10 mouse cellular contexts compared by ENCODE assay signal in the genomic region with DNA sequence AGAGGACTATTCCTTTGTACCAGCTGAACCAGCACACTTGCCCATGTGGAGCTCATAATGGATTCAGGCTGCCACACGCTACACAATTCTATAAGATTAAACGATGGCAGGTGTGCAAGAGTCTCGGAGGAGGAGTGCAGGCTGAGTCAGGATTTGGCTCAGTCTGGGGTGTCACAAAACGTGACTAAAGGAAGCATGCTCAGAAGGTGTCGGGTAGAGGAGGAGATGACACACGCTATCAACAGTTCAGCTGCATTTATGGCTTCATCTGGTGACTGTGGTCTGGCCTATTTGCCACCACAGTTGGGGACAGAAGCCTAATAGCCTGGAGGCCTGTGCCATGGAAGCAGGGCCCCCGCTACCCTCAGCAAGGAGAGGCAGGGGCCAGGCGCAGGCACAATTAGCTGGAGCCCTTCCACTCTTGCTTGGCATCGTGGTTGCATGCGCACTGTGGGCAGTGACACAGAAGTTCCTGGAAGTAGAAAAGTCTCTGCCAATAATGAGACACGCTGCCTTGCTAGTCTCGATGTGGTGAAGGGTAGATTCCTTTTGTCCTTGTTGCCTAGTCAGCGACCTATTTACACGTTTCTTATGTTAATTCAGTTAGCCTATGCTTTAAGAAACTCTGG. TPM values are rescaled to one million over a fixed set of nuclear protein-coding genes. Genes with fewer than 3 reads are reported as not detected.
A peak's percentile ranks its signal among the peaks of the same experiment; 100 is the strongest.
DNase-seq lines count a peak whose midpoint lies in the region; ATAC-seq and TF ChIP-seq lines count a peak whose summit lies in the region.
"Had no signal": no experiment of that assay in that cellular context is flagged by ENCODE, and none has a peak within 500 bp of the region (broad histone marks: within the 10 kb centered on the region; RNA-seq: fewer than 3 reads in every experiment).

No protein-coding gene starts in this region.

- H3K9me3 ChIP-seq in forebrain, embryonic 10.5 days, result no peaks in the 10 kb centered on the region
- H3K9me3 ChIP-seq in forebrain, embryonic 11.5 days (ENCODE audit: control insufficient read depth, low read length), result no peaks in the 10 kb centered on the region
- H3K9me3 ChIP-seq in neural tube, embryonic 15.5 days (replicated peaks), result no peaks in the 10 kb centered on the region
- H3K9me3 ChIP-seq in hindbrain, embryonic 14.5 days (ENCODE audit: control insufficient read depth, low read length), result no peaks in the 10 kb centered on the region
- H3K9me3 ChIP-seq in lung, postnatal 0 days (ENCODE audit: low read length), result no peaks in the 10 kb centered on the region

- DNase-seq in forebrain, embryonic 10.5 days (ENCODE audit: extremely low spot score, low spot score), result no peak
- no peak for DNase-seq in forebrain, embryonic 11.5 days (ENCODE audit: low spot score)
- no peak for DNase-seq in neural tube, embryonic 10.5 days (ENCODE audit: extremely low spot score, low spot score)
- no peak for DNase-seq in hindbrain, embryonic 14.5 days (ENCODE audit: low spot score)
- peak; percentile 43 to 60 for DNase-seq in natural killer cell, adult 2 months (ENCODE audit: low spot score in 2 of 2)
- DNase-seq in spleen, postnatal 36 days (ENCODE audit: low spot score in 2 of 2), result no peak
- DNase-seq in lung, postnatal 0 days (ENCODE audit: low spot score), result no peak

- no peak for TF ChIP-seq EP300 in lung, postnatal 0 days (IDR thresholded peaks at IDR 0.05)

- no peak overlapping the region for H3K4me3 ChIP-seq in forebrain, embryonic 10.5 days
- H3K4me3 ChIP-seq in forebrain, embryonic 11.5 days (ENCODE audit: low read depth, low read length), result no peak overlapping the region
- no peak overlapping the region for H3K4me3 ChIP-seq in neural tube, embryonic 15.5 days (replicated peaks)
- H3K4me3 ChIP-seq in hindbrain, embryonic 14.5 days (replicated peaks; ENCODE audit: low read length), result no peak overlapping the region
- no peak overlapping the region for H3K4me3 ChIP-seq in lung, postnatal 0 days (ENCODE audit: low read depth, low read length)
- H3K4me3 ChIP-seq: layer of hippocampus, adult 2 months had no signal

- no peak overlapping the region for H3K9ac ChIP-seq in forebrain, embryonic 11.5 days (ENCODE audit: low read length)
- H3K9ac ChIP-seq in neural tube, embryonic 15.5 days (replicated peaks), result no peak overlapping the region
- H3K9ac ChIP-seq in hindbrain, embryonic 14.5 days, result no peak overlapping the region
- H3K9ac ChIP-seq in lung, postnatal 0 days (replicated peaks; ENCODE audit: low read depth), result no peak overlapping the region

- H3K36me3 ChIP-seq in forebrain, embryonic 10.5 days (replicated peaks), result no peaks in the 10 kb centered on the region
- H3K36me3 ChIP-seq in forebrain, embryonic 11.5 days (ENCODE audit: control insufficient read depth, insufficient read depth, low read length), result no peaks in the 10 kb centered on the region
- no peaks in the 10 kb centered on the region for H3K36me3 ChIP-seq in neural tube, embryonic 15.5 days
- H3K36me3 ChIP-seq in hindbrain, embryonic 14.5 days (replicated peaks; ENCODE audit: control insufficient read depth, insufficient read depth), result no peaks in the 10 kb centered on the region
- H3K36me3 ChIP-seq in lung, postnatal 0 days (ENCODE audit: insufficient read depth, low read length), result no peaks in the 10 kb centered on the region

- no peak overlapping the region for H3K4me2 ChIP-seq in forebrain, embryonic 11.5 days (ENCODE audit: low read depth, low read length, severe bottlenecking)
- no peak overlapping the region for H3K4me2 ChIP-seq in neural tube, embryonic 15.5 days
- no peak overlapping the region for H3K4me2 ChIP-seq in hindbrain, embryonic 14.5 days (replicated peaks)
- no peak overlapping the region for H3K4me2 ChIP-seq in lung, postnatal 0 days (replicated peaks; ENCODE audit: low read depth, low read length)

- ATAC-seq in forebrain, embryonic 11.5 days (replicated peaks; ENCODE audit: low FRiP score), result no peak
- ATAC-seq in neural tube, embryonic 15.5 days (ENCODE audit: low FRiP score), result no peak; the same call in 1 of the 2 replicates
- ATAC-seq in hindbrain, embryonic 14.5 days (ENCODE audit: low FRiP score), result 0 out of 2 replicates have a peak, but pooled peaks have one; percentile 24
- ATAC-seq in lung, postnatal 0 days, result no peak

- H3K27ac ChIP-seq in forebrain, embryonic 10.5 days, result peak overlapping the region; percentile 62
- H3K27ac ChIP-seq in forebrain, embryonic 11.5 days (ENCODE audit: low read depth, low read length), result no peak overlapping the region
- peak overlapping the region; percentile 51 for H3K27ac ChIP-seq in neural tube, embryonic 15.5 days (replicated peaks)
- no peak overlapping the region for H3K27ac ChIP-seq in hindbrain, embryonic 14.5 days
- no peak overlapping the region for H3K27ac ChIP-seq in lung, postnatal 0 days (ENCODE audit: low read length)
- H3K27ac ChIP-seq: layer of hippocampus, adult 2 months had no signal

- peaks cover 16% of the 10 kb centered on the region for H3K4me1 ChIP-seq in forebrain, embryonic 10.5 days
- no peaks in the 10 kb centered on the region for H3K4me1 ChIP-seq in forebrain, embryonic 11.5 days (replicated peaks; ENCODE audit: control insufficient read depth, insufficient read depth, low read length)
- peaks cover 18% of the 10 kb centered on the region for H3K4me1 ChIP-seq in neural tube, embryonic 15.5 days
- peaks cover 16% of the 10 kb centered on the region for H3K4me1 ChIP-seq in hindbrain, embryonic 14.5 days (replicated peaks; ENCODE audit: control insufficient read depth, insufficient read depth, low read length)
- no peaks in the 10 kb centered on the region for H3K4me1 ChIP-seq in lung, postnatal 0 days (ENCODE audit: insufficient read depth, low read depth, low read length)

- no peaks in the 10 kb centered on the region for H3K27me3 ChIP-seq in forebrain, embryonic 10.5 days (ENCODE audit: poor library complexity, severe bottlenecking)
- H3K27me3 ChIP-seq in forebrain, embryonic 11.5 days (ENCODE audit: control insufficient read depth, insufficient read depth, low read length), result no peaks in the 10 kb centered on the region
- no peaks in the 10 kb centered on the region for H3K27me3 ChIP-seq in neural tube, embryonic 15.5 days (replicated peaks)
- no peaks in the 10 kb centered on the region for H3K27me3 ChIP-seq in hindbrain, embryonic 14.5 days (ENCODE audit: control insufficient read depth, insufficient read depth, low read length)
- H3K27me3 ChIP-seq in lung, postnatal 0 days (replicated peaks; ENCODE audit: insufficient read depth, low read length), result no peaks in the 10 kb centered on the region
- H3K27me3 ChIP-seq: CH12.LX had no signal

- TF ChIP-seq CTCF in lung, postnatal 0 days (IDR thresholded peaks at IDR 0.05), result no peak

- 74% methylated on average over 14 of the region's 14 CpGs for WGBS in forebrain, embryonic 10.5 days
- 70% methylated on average over 14 of the region's 14 CpGs for WGBS in forebrain, embryonic 11.5 days
- 51% methylated on average over 14 of the region's 14 CpGs for WGBS in neural tube, embryonic 15.5 days
- WGBS in hindbrain, embryonic 14.5 days, result 52% methylated on average over 14 of the region's 14 CpGs
- WGBS in lung, postnatal 0 days, result 73% methylated on average over 14 of the region's 14 CpGs

RNA-seq across cellular contexts. Expression of gene Traf1, which starts 20.6 kb away (rescaled TPM):
- polyA plus RNA-seq in forebrain, embryonic 10.5 days (2016; fragmentation: Nextera tagmentation; extraction: Ambion mirVana), result 0.07 and 0.31 TPM in 2 replicates
- 0.33 and 0.37 TPM in 2 replicates for polyA plus RNA-seq in forebrain, embryonic 11.5 days (2014; fragmentation: Nextera tagmentation; extraction: Ambion mirVana)
- 3.9 and 5.4 TPM in 2 replicates for polyA plus RNA-seq in neural tube, embryonic 15.5 days (2015; fragmentation: Nextera tagmentation; extraction: Ambion mirVana)
- polyA plus RNA-seq in hindbrain, embryonic 14.5 days (2014; fragmentation: Nextera tagmentation; extraction: Ambion mirVana), result 1.2 and 2.0 TPM in 2 replicates
- 61.4 and 67.0 TPM in 2 replicates for polyA plus RNA-seq in lung, postnatal 0 days (2015; fragmentation: Nextera tagmentation; extraction: Ambion mirVana)

Comparison
In these comparisons a context has a peak if more than half of its experiments do, and no peak if none do; other contexts are left out.
1. H3K27ac ChIP-seq: peak in forebrain, embryonic 10.5 days (single experiment) and neural tube, embryonic 15.5 days (single experiment); none in forebrain, embryonic 11.5 days (single experiment), hindbrain, embryonic 14.5 days (single experiment) and lung, postnatal 0 days (single experiment).
2. DNase-seq: peak in natural killer cell, adult 2 months (2 of 2); none in forebrain, embryonic 10.5 days (single experiment), forebrain, embryonic 11.5 days (single experiment), neural tube, embryonic 10.5 days (single experiment), hindbrain, embryonic 14.5 days (single experiment), spleen, postnatal 36 days (0 of 2) and lung, postnatal 0 days (single experiment).